Mouse (Mus musculus) olfactory bulb, adult 2 months (tissue): ENCODE measurements around the gene Carf.

Experiments
- CTCF ChIP-seq: fragments of 200-500 bp; IDR thresholded peaks from 2 replicates; pipeline ENCODE4 v1.5.1; 2012; ENCODE audit warnings: low read depth, mild to moderate bottlenecking, low read length, moderate library complexity; ENCODE audit not compliant: insufficient read depth
- POLR2A ChIP-seq: fragments of 200-500 bp; IDR thresholded peaks from 2 replicates; pipeline ENCODE4 v1.6.1; 2012; ENCODE audit warnings: mild to moderate bottlenecking, low read depth, low read length, moderate library complexity; ENCODE audit not compliant: insufficient read depth

DNA sequence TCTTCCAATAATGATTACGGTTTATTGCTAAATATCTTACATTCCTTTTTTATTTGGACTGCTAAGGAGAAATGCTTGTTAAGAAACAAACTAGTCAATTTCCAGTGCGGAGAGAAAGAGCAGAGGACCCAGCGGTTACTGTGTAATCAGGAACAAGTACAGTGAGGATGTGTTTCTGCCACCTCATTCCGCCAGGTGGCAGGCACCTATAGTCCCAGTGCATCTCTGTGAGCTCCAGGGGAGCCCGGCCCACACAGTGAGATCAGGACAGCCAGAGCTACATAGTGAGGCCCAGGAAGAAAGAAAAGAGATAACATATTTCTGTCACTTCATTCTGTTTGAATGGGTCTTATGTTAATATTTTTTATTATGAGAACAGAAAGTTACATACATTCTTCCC is 54.7 kb downstream of the Carf start:
- TF ChIP-seq CTCF: no peak
- no peak for TF ChIP-seq POLR2A
